Mouse (Mus musculus) liver, adult 2 months (tissue): ENCODE results near the gene Gm49396. TPM values are rescaled to one million over a fixed set of nuclear protein-coding genes. Genes with fewer than 3 reads are reported as not detected.
A peak's percentile ranks its signal among the peaks of the same experiment; 100 is the strongest.

ENCODE experiments used
- DNase-seq: peaks from one replicate; pipeline ENCODE4 v3.0.0-alpha.2; 2011; ENCODE audit warnings: low read depth, low spot score; ENCODE audit errors: extremely low read depth
- H3K27ac ChIP-seq: fragments of 200-500 bp; replicated peaks from 2 replicates; pipeline ENCODE4 v1.5.1; 2012; ENCODE audit warnings: low read depth, mild to moderate bottlenecking, control low read depth, inconsistent platforms, low read length; ENCODE audit not compliant: insufficient read depth
- H3K27me3 ChIP-seq: fragments of 200-500 bp; 2 replicates; pipeline ENCODE4 v1.6.1; 2012; ENCODE audit warnings: mild to moderate bottlenecking, moderate library complexity, low read length, inconsistent platforms; ENCODE audit not compliant: control insufficient read depth, insufficient read depth
- H3K36me3 ChIP-seq: fragments of 200-500 bp; 2 replicates; pipeline ENCODE4 v1.6.1; 2012; ENCODE audit warnings: low read length, inconsistent platforms; ENCODE audit not compliant: control insufficient read depth, insufficient read depth
- H3K4me1 ChIP-seq: fragments of 200-500 bp; 2 replicates; pipeline ENCODE4 v1.6.1; 2011; ENCODE audit warnings: low read length; ENCODE audit not compliant: control insufficient read depth, insufficient read depth
- H3K4me3 ChIP-seq: fragments of 200-500 bp; 2 replicates; pipeline ENCODE4 v1.5.1; 2011; ENCODE audit warnings: low read depth, mild to moderate bottlenecking, control low read depth, low read length, moderate library complexity; ENCODE audit not compliant: insufficient read depth
- H3K79me2 ChIP-seq: fragments of 200-500 bp; 2 replicates; pipeline ENCODE4 v1.6.1; 2012; ENCODE audit warnings: inconsistent platforms, mild to moderate bottlenecking, low read length, moderate library complexity; ENCODE audit not compliant: control insufficient read depth, insufficient read depth
- H3K9ac ChIP-seq: fragments of 200-500 bp; 2 replicates; pipeline ENCODE4 v1.6.1; 2012; ENCODE audit warnings: low read depth, mild to moderate bottlenecking, control low read depth, inconsistent platforms, low read length
- CTCF ChIP-seq: fragments of 200-500 bp; IDR thresholded peaks from 2 replicates; pipeline ENCODE4 v1.5.1; 2011; ENCODE audit warnings: low read depth, low read length, control low read depth
- POLR2A ChIP-seq: fragments of 200-500 bp; IDR thresholded peaks from 2 replicates; pipeline ENCODE4 v1.6.1; 2011; ENCODE audit warnings: low read length, control low read depth; ENCODE audit not compliant: insufficient read depth; ENCODE audit errors: extremely low read depth
- whole genome bisulfite sequencing: fragments of 180-500 bp; shearing (Covaris S2); methylation state at CpG from one replicate; pipeline ENCODE4 v1.1.7; 2018; 5-methylcytosine and 5-hydroxymethylcytosine counted together
- polyA plus RNA-seq: library from polyadenylated mRNA; depleted of rRNA; stranded (reverse); fragments of >200 nt; gene quantifications from 2 replicates; pipeline ENCODE4 v1.2.3, GENCODE M21; 2012
- total RNA-seq: library from RNA; depleted of rRNA; stranded (reverse); fragments of >200 nt; gene quantifications from 2 replicates; pipeline ENCODE4 v1.2.3, GENCODE M21; 2014

Gene Gm49396
- total and polyA plus RNA-seq, 2 experiments = 0.91 to 1.9 TPM

GRCm38 (mm10) chr7:30532931-30533330, 30.2 kb upstream of the Gm49396 start:
- no peaks in the 10 kb centered on the region for H3K4me1 ChIP-seq
- 61% methylated on average over 8 of the region's 8 CpGs for WGBS
- no peaks in the 10 kb centered on the region for H3K79me2 ChIP-seq
- H3K36me3 ChIP-seq = no peaks in the 10 kb centered on the region
- H3K27me3 ChIP-seq = no peaks in the 10 kb centered on the region
- DNase-seq = no peak
- no peak overlapping the region for H3K27ac ChIP-seq
- TF ChIP-seq CTCF (no peak), POLR2A (no peak)
- no peak overlapping the region for H3K4me3 ChIP-seq
- H3K9ac ChIP-seq = no peak overlapping the region

DNA sequence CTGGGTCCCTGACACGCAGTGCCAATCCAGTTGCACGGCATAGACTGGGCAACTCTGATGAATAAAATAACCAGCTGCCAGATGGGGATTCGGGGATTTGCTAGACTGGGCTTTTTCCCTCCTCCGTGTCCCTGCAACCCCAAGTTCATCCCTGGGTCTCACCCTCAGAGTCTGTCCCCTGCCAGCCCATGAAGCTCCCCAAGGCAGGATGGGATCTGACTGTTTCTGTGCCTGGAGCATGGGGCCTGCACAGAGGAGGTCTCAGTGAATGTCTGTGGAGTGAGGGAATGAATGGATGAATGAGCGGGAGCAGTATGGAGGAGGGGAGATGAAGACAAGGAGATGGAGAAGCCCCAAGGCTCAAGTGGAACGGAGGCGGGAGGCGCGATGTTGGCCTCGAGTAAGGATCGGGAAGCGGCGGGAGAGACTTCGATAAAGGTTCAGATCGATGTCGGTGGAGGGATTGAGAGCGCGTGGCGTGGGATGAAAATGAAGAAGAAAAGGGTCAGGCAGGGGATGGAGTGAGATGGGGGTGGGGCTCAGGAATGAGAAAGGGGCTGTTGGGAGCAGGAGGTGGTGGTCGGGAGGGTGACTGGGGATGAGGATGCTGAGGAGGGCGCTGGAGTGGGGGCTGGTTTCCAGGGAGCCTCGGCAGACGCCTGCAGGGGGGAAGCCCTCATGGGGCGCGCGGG, 29.1 kb upstream of the Gm49396 start:
- WGBS = 24% methylated on average over 26 of the region's 26 CpGs
- H3K4me3 ChIP-seq = peak overlapping the region; percentile 66; the same call in 1 of the 2 replicates
- H3K36me3 ChIP-seq = no peaks in the 10 kb centered on the region
- no peaks in the 10 kb centered on the region for H3K79me2 ChIP-seq
- H3K4me1 ChIP-seq = no peaks in the 10 kb centered on the region
- no peaks in the 10 kb centered on the region for H3K27me3 ChIP-seq
- no peak for DNase-seq
- TF ChIP-seq POLR2A (no peak), CTCF (no peak)
- no peak overlapping the region for H3K27ac ChIP-seq
- H3K9ac ChIP-seq = peak overlapping the region; percentile 59; the same call in 1 of the 2 replicates

DNA sequence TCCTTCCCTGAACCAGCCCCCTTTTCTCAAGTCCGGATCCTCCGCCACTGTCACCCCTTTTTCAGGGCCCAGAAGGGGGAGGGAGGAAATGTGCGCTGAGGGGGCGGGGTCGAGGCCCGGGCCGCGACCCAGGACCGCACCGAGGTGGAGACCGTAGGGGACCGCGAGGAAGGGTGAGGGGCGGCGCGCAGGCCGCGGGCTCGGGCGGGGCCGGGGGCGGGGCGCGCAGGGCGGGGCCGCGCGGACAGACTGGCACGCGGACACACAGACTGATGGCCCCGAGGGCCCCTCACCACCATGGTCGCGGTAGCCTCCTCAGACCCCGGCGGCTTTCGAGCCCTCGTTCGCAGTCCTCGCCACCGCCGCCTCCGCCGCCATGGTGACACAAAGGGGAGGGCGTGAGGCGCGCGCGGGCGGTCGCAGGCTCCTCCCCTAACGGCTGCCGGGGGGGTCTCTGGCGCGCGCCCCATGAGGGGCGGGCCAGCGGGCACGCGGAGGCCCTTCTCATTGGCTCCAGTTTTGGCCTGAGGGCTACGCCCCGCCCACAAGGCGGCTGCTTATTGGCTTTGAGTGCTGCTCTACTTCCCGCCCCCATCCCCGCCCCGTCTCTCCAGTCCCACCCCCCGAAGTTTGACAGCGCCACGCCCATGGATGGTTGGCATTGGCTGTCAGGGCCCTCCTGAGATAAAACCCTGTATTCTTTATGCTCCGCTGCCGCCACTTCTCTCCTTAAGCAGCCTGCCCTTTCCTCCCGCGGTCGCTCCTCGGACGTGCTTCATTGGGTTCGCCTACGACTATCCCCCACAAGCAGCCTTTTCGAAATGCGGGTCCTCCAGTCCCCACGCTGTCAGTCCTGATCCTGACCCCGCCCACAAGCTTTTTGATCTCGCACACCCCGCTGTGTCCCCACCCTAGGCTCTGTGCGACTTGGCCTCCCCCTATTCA, 28.2 kb upstream of the Gm49396 start, which contains the start of gene Arhgap33:
Gene Arhgap33, minus strand, starts transcription at position 428 of the 945 bp plus-strand sequence.
- H3K9ac ChIP-seq = peak within 1 kb of the TSS; percentile 59
- no peaks in the 10 kb centered on the region for H3K27me3 ChIP-seq
- no peak for TF ChIP-seq POLR2A
- no peak for TF ChIP-seq CTCF
- no peaks in the 10 kb centered on the region for H3K4me1 ChIP-seq
- H3K79me2 ChIP-seq = no peaks in the 10 kb centered on the region
- 1% methylated on average over 79 of the region's 84 CpGs for WGBS
- H3K27ac ChIP-seq = no peak within 1 kb of the TSS
- no peaks in the 10 kb centered on the region for H3K36me3 ChIP-seq
- DNase-seq = peak; percentile 72
- peak within 1 kb of the TSS; percentile 66 for H3K4me3 ChIP-seq

DNA sequence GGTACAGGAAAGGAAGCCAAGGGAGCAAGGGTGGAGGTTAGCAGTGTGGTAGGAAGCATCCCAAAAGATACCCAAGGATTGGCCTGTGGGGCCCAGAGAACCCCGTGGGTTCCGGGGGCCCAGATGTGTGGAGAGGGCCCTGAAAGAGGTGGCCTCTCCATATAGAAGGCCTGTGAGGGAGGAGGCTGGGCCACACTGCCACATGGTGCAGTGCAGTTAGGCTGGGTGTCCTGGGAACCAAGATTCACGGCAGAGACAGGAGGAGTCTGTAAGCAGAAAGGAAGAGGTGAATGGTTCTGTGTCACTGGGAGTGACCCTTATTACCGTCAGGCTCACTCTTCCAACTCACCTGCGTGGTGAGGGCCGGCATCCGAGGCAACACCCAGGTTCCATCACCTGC, 22.6 kb upstream of the Gm49396 start:
- H3K9ac ChIP-seq = no peak overlapping the region
- no peaks in the 10 kb centered on the region for H3K36me3 ChIP-seq
- no peak overlapping the region for H3K27ac ChIP-seq
- no peaks in the 10 kb centered on the region for H3K27me3 ChIP-seq
- no peaks in the 10 kb centered on the region for H3K4me1 ChIP-seq
- WGBS = 95% methylated on average over 7 of the region's 7 CpGs
- TF ChIP-seq POLR2A (no peak), CTCF (no peak)
- DNase-seq = no peak
- no peaks in the 10 kb centered on the region for H3K79me2 ChIP-seq
- no peak overlapping the region for H3K4me3 ChIP-seq

DNA sequence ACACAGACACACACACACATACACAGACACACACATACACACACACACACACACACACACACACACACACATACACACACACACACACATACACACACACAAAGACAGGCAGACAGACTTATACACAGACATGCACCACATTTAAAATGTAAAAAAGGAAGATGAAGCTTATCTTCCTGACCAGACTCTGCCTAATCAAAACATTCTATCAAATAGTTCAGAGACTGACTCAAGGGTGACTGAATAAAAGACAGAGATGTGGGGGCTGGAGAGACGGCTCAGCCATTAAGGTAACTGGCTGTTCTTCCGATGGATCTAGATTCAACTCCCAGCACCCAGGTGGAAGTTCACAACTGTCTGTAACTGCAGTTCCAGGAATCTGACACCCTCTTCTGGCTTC, 18.8 kb upstream of the Gm49396 start:
- DNase-seq = no peak
- H3K4me3 ChIP-seq = no peak overlapping the region
- no peaks in the 10 kb centered on the region for H3K27me3 ChIP-seq
- H3K9ac ChIP-seq = no peak overlapping the region
- no peak overlapping the region for H3K27ac ChIP-seq
- TF ChIP-seq POLR2A (no peak), CTCF (no peak)
- WGBS = 88% methylated on average over 2 of the region's 2 CpGs
- no peaks in the 10 kb centered on the region for H3K4me1 ChIP-seq
- H3K36me3 ChIP-seq = 0 out of 2 replicates have a peak, but pooled peaks cover 2% of the 10 kb centered on the region
- no peaks in the 10 kb centered on the region for H3K79me2 ChIP-seq
